Mouse (Mus musculus) myocyte (in vitro differentiated cells): ENCODE measurements around the gene Fam189a2.

Experiments used
- MYOG ChIP-seq, 3 experiments: IDR thresholded peaks; one replicate each; pipeline ENCODE4 v1.6.1; 2011; ENCODE audit warnings: control low read depth in 2 of 3, low read depth in 2 of 3, mild to moderate bottlenecking in 2 of 3; ENCODE audit not compliant: insufficient read length in 2 of 3, control insufficient read depth in 1 of 3, insufficient read depth in 1 of 3
- POLR2A ChIP-seq: IDR thresholded peaks from one replicate; pipeline ENCODE4 v1.6.1; 2011; ENCODE audit warnings: low read depth, mild to moderate bottlenecking, control low read depth, moderate library complexity; ENCODE audit not compliant: insufficient read length

GRCm38 (mm10) chr19:24073155-24073554, 42.3 kb upstream of the Fam189a2 start:
- TF ChIP-seq MYOG (IDR thresholded peaks at IDR 0.05; ENCODE audit: control insufficient read depth in 1 of 3, insufficient read depth in 1 of 3, insufficient read length in 2 of 3, low read depth in 2 of 3) (no peak), POLR2A (no peak)
